Mouse (Mus musculus): ENCODE measurements around the gene 2200002D01Rik. TPM values are rescaled to one million over a fixed set of nuclear protein-coding genes. Genes with fewer than 3 reads are reported as not detected.
A peak's percentile ranks its signal among the peaks of the same experiment; 100 is the strongest.

2200002D01Rik gene
- total RNA-seq, 4 experiments from 2014 or later = 1.7 to 3.9 (median 2.6) TPM

- DNase-seq (ENCODE audit: low spot score) = no peak
These were observed 31.7 kb upstream of the 2200002D01Rik start for GRCm38 (mm10) chr7:29279924-29280323.

GRCm38 (mm10) chr7:29279261-29279660, 31.0 kb upstream of the 2200002D01Rik start:
- DNase-seq (ENCODE audit: low spot score) = no peak

- no peak for DNase-seq (ENCODE audit: low spot score)
These were observed 29.2 kb upstream of the 2200002D01Rik start for GRCm38 (mm10) chr7:29277510-29277909.

- no peak for DNase-seq (ENCODE audit: low spot score)
These were observed 28.4 kb upstream of the 2200002D01Rik start for GRCm38 (mm10) chr7:29276715-29277114.

- no peak for DNase-seq (ENCODE audit: low spot score)
These were observed 23.6 kb upstream of the 2200002D01Rik start for GRCm38 (mm10) chr7:29271687-29272465.

GRCm38 (mm10) chr7:29270445-29270844, 22.2 kb upstream of the 2200002D01Rik start:
- DNase-seq (ENCODE audit: low spot score) = no peak

GRCm38 (mm10) chr7:29266931-29267330, 18.7 kb upstream of the 2200002D01Rik start:
- no peak for DNase-seq (ENCODE audit: low spot score)

GRCm38 (mm10) chr7:29265636-29266035, 17.4 kb upstream of the 2200002D01Rik start:
- no peak for DNase-seq (ENCODE audit: low spot score)

GRCm38 (mm10) chr7:29263831-29264230, 15.6 kb upstream of the 2200002D01Rik start:
- DNase-seq (ENCODE audit: low spot score) = no peak

GRCm38 (mm10) chr7:29262151-29262550, 13.9 kb upstream of the 2200002D01Rik start:
- no peak for DNase-seq (ENCODE audit: low spot score)

GRCm38 (mm10) chr7:29259781-29260730, 11.8 kb upstream of the 2200002D01Rik start:
- DNase-seq (ENCODE audit: low spot score) = no peak

- DNase-seq (ENCODE audit: low spot score) = no peak
These were observed 9.1 kb upstream of the 2200002D01Rik start for GRCm38 (mm10) chr7:29257368-29257767.

GRCm38 (mm10) chr7:29255875-29256274, 7.6 kb upstream of the 2200002D01Rik start:
- DNase-seq (ENCODE audit: low spot score) = no peak

GRCm38 (mm10) chr7:29253842-29254241, 5.6 kb upstream of the 2200002D01Rik start:
- peak; percentile 24 for DNase-seq (ENCODE audit: low spot score)

- no peak for DNase-seq (ENCODE audit: low spot score)
These were observed 2.9 kb upstream of the 2200002D01Rik start for GRCm38 (mm10) chr7:29251166-29251565.

- no peak for DNase-seq (ENCODE audit: low spot score)
These were observed 560 bp downstream of the 2200002D01Rik start for GRCm38 (mm10) chr7:29247706-29248105.

GRCm38 (mm10) chr7:29247314-29247700, 959 bp downstream of the 2200002D01Rik start:
- DNase-seq (ENCODE audit: low spot score) = peak; percentile 82

- DNase-seq (ENCODE audit: low spot score) = no peak
These were observed 1.5 kb downstream of the 2200002D01Rik start for GRCm38 (mm10) chr7:29246619-29247313.

- DNase-seq (ENCODE audit: low spot score) = no peak
These were observed 2.3 kb downstream of the 2200002D01Rik start for GRCm38 (mm10) chr7:29246015-29246414.

- no peak for DNase-seq (ENCODE audit: low spot score)
These were observed 3.4 kb downstream of the 2200002D01Rik start for GRCm38 (mm10) chr7:29244732-29245416.

All from heart, adult 8-10 months (tissue).